Mouse (Mus musculus): Measurements from ENCODE around the gene Gm28041. TPM values are rescaled to one million over a fixed set of nuclear protein-coding genes. Genes with fewer than 3 reads are reported as not detected.

Gm28041 gene
- total and polyA plus RNA-seq, 3 experiments, result 0.18 to 0.23 TPM; not detected in 1

DNA sequence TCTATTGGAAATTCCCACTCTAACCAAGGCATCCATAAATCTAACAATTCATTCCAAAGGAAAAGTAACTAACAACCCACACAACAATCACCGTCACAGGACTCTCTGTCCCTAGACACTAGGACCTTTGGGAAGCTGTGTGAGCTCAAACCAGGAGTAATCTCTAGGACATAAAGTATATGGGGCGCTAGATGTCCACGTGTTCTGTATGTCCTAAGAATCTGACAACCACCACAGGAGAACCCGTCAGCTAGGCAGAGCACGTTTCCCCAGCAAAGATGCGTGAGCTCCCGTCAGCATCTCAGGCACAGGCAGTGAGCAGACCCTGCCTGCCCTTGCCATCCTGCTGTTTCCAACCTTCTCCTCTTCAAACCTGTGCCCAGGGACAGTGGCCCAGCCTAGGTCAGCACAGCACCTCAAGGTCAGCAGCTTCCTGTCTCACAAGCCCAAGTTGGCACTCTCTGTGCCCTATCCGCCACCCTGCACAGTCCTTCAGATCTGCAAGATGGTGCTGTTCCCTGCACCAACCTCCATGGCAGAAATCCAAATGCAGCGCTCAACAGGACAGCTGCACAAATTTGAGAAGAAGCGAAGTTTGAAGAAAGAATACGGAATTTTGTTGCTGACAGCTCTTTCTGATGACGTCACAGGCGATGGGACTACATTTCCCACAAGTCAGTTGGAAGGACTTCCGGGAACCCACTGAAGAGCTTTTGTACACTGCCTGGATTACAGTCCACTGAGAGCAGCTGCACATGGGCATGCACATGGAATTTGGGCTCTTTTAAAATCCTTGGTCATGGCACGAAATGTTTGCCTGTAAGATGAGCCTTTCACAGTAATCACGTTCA, 69.5 kb downstream of the Gm28041 start, which contains the start of gene Zfp457:
Gene Zfp457 (minus strand): TSS at position 664 of the 851 bp plus-strand sequence.
- peak within 1 kb of the TSS; percentile 71 for H3K9ac ChIP-seq (ENCODE audit: control insufficient read depth, low read depth, low read length, poor library complexity, severe bottlenecking)
- TF ChIP-seq NRF1 (IDR thresholded peaks at IDR 0.05; ENCODE audit: insufficient read depth, low read depth, low read length, poor library complexity, severe bottlenecking), result no peak
- peak; percentile 50; the same call in 1 of the 2 replicates for TF ChIP-seq ETS1 (IDR thresholded peaks at IDR 0.05; ENCODE audit: low read depth, low read length)
- no peak for TF ChIP-seq UBTF (IDR thresholded peaks at IDR 0.05; ENCODE audit: borderline replicate concordance, insufficient read depth, low read depth, low read length)
- no peak for TF ChIP-seq CHD1 (IDR thresholded peaks at IDR 0.05; ENCODE audit: low read depth, low read length)
- TF ChIP-seq ZNF384 (IDR thresholded peaks at IDR 0.05; ENCODE audit: low read depth, low read length), result no peak
- no peak; the same call in 1 of the 2 replicates for TF ChIP-seq CHD2 (IDR thresholded peaks at IDR 0.05; ENCODE audit: low read length)
- TF ChIP-seq SIN3A (IDR thresholded peaks at IDR 0.05; ENCODE audit: low read length), result peak; percentile 98
- TF ChIP-seq MYC (IDR thresholded peaks at IDR 0.05; ENCODE audit: low read depth, low read length), result peak; percentile 98
- no peak for TF ChIP-seq USF2 (IDR thresholded peaks at IDR 0.05; ENCODE audit: borderline replicate concordance in 1 of 2, insufficient read depth in 1 of 2, low read depth in 1 of 2, low read length in 2 of 2)
- peak; percentile 90 for TF ChIP-seq MXI1 (IDR thresholded peaks at IDR 0.05; ENCODE audit: low read depth, low read length)
- TF ChIP-seq MAX (IDR thresholded peaks at IDR 0.05; ENCODE audit: low read length), result peak; percentile 86
- 0 out of 4 replicates have a peak, but pooled peaks of 1 of the 2 experiments have one; percentile 3 for TF ChIP-seq EP300 (IDR thresholded peaks at IDR 0.05; ENCODE audit: low read depth in 1 of 2, low read length in 2 of 2)
- TF ChIP-seq ZMIZ1 (IDR thresholded peaks at IDR 0.05; ENCODE audit: low read depth, low read length), result peak; percentile 86
- no peak for TF ChIP-seq GABPA (IDR thresholded peaks at IDR 0.05; ENCODE audit: low read depth, low read length)
- TF ChIP-seq MEF2A (IDR thresholded peaks at IDR 0.05; ENCODE audit: extremely low read depth, insufficient replicate concordance, low read depth, low read length, poor library complexity, severe bottlenecking), result no peak
- TF ChIP-seq BHLHE40 (IDR thresholded peaks at IDR 0.05; ENCODE audit: borderline replicate concordance, low read depth, low read length), result no peak
- TF ChIP-seq POLR2A (IDR thresholded peaks at IDR 0.05; ENCODE audit: control insufficient read depth in 1 of 2, insufficient read depth in 1 of 2, low read depth in 1 of 2, low read length in 2 of 2, poor library complexity in 1 of 2), result peak in 1 of 2 experiments; percentile 89; a peak in 2 of 4 replicates
- peak; percentile 93 for TF ChIP-seq NELFE (IDR thresholded peaks at IDR 0.05; ENCODE audit: low read depth, low read length)
- peak; percentile 99 for TF ChIP-seq HCFC1 (IDR thresholded peaks at IDR 0.05; ENCODE audit: low read depth, low read length)
- no peak for TF ChIP-seq CTCF (IDR thresholded peaks at IDR 0.05 in 2 of 3, conservative IDR thresholded peaks at IDR 0.05 in 1 of 3; ENCODE audit: control insufficient read depth in 1 of 3, insufficient read depth in 1 of 3, low read depth in 2 of 3, low read length in 3 of 3, poor library complexity in 1 of 3, severe bottlenecking in 1 of 3)
- no peak; the same call in 1 of the 2 replicates for TF ChIP-seq SMC3 (IDR thresholded peaks at IDR 0.05; ENCODE audit: low read depth, low read length)
- TF ChIP-seq ZKSCAN1 (IDR thresholded peaks at IDR 0.05; ENCODE audit: low read depth, low read length), result no peak
- TF ChIP-seq JUND (IDR thresholded peaks at IDR 0.05; ENCODE audit: low read depth, low read length), result no peak
- peak; percentile 86 for TF ChIP-seq TBP (IDR thresholded peaks at IDR 0.05; ENCODE audit: low read depth, low read length)
- peak; percentile 20; the same call in 1 of the 2 replicates for TF ChIP-seq POLR2AphosphoS5 (IDR thresholded peaks at IDR 0.05; ENCODE audit: borderline replicate concordance, low read depth, low read length)
- TF ChIP-seq MYB (IDR thresholded peaks at IDR 0.05; ENCODE audit: low read depth, low read length), result no peak
- no peak for TF ChIP-seq RAD21 (IDR thresholded peaks at IDR 0.05; ENCODE audit: low read depth, low read length)
- no peak for TF ChIP-seq MAZ (IDR thresholded peaks at IDR 0.05; ENCODE audit: low read depth, low read length)
- no peak for TF ChIP-seq TAL1 (IDR thresholded peaks at IDR 0.05; ENCODE audit: low read length)
- TF ChIP-seq RCOR1 (IDR thresholded peaks at IDR 0.05; ENCODE audit: low read depth, low read length), result no peak
- TF ChIP-seq TCF12 (IDR thresholded peaks at IDR 0.05; ENCODE audit: low read depth, low read length), result peak; percentile 57; the same call in 1 of the 2 replicates
- TF ChIP-seq MAFK (IDR thresholded peaks at IDR 0.05; ENCODE audit: borderline replicate concordance, low read depth, low read length), result no peak
- peak; percentile 92 for TF ChIP-seq KAT2A (conservative IDR thresholded peaks at IDR 0.05; ENCODE audit: low read depth, low read length)
- TF ChIP-seq ELF1 (IDR thresholded peaks at IDR 0.05; ENCODE audit: low read depth, low read length), result peak; percentile 97
- TF ChIP-seq USF1 (IDR thresholded peaks at IDR 0.05; ENCODE audit: low read depth, low read length), result no peak

More for the DNA sequence above, 69.5 kb downstream of the Gm28041 start, which contains the start of gene Zfp457:
- DNase-seq (ENCODE audit: low read depth, low spot score), result peak; percentile 95
- H3K4me1 ChIP-seq (ENCODE audit: control insufficient read depth in 1 of 2, insufficient read depth in 2 of 2, low read length in 2 of 2), result no peaks in the 10 kb centered on the region
- H3K27me3 ChIP-seq (ENCODE audit: control insufficient read depth in 1 of 2, insufficient read depth in 2 of 2, low read length in 2 of 2), result no peaks in the 10 kb centered on the region
- peak within 1 kb of the TSS; percentile 80 to 81 for H3K4me3 ChIP-seq (ENCODE audit: control insufficient read depth in 1 of 2, insufficient read depth in 1 of 2, low read depth in 2 of 2, low read length in 2 of 2)
- H3K36me3 ChIP-seq (ENCODE audit: control insufficient read depth in 1 of 2, insufficient read depth in 2 of 2, low read length in 2 of 2), result peaks cover 0 to 2% of the 10 kb centered on the region in 2 experiments; a peak in 1 of 4 replicates
- peak within 1 kb of the TSS; percentile 56 for H3K27ac ChIP-seq (ENCODE audit: control insufficient read depth, low read depth, low read length)
- no peaks in the 10 kb centered on the region for H3K9me3 ChIP-seq (replicated peaks; ENCODE audit: insufficient read depth, low read length)
- H3K79me2 ChIP-seq (ENCODE audit: control insufficient read depth, insufficient read depth, low read length, poor library complexity), result no peaks in the 10 kb centered on the region
